Mouse (Mus musculus) adrenal gland, postnatal 14 days (tissue): ENCODE results near the gene Ssb. TPM values are rescaled to one million over a fixed set of nuclear protein-coding genes. Genes with fewer than 3 reads are reported as not detected.

Experiments used
- total RNA-seq: library from RNA; stranded (reverse); gene quantifications from 2 replicates; pipeline ENCODE4 v1.2.3, GENCODE M21; 2021

Ssb gene
- total RNA-seq, 1 experiment from 2014 or later: 185 TPM

Other genes with a start within 250 kb of the Ssb start
- 5.1 and 9.4 TPM in 2 replicates for gene Bbs5, start 214.4 kb upstream of the Ssb start, total RNA-seq
- gene Klhl41, start 191.4 kb upstream of the Ssb start, total RNA-seq: 0.22 and 0.34 TPM in 2 replicates
- gene Fastkd1, start 148.0 kb upstream of the Ssb start, total RNA-seq: 31.8 and 35.1 TPM in 2 replicates
- 73.6 and 76.9 TPM in 2 replicates for gene Ppig, start 139.0 kb upstream of the Ssb start, total RNA-seq
- 1.2 and 1.7 TPM in 2 replicates for gene Ccdc173, start 72.0 kb upstream of the Ssb start, total RNA-seq
- gene Phospho2, start 71.9 kb upstream of the Ssb start, total RNA-seq: 20.8 and 22.4 TPM in 2 replicates
- 10.6 and 11.0 TPM in 2 replicates for gene Klhl23, start 39.6 kb upstream of the Ssb start, total RNA-seq
- gene Mettl5, start 24.1 kb downstream of the Ssb start, total RNA-seq: 22.3 and 26.6 TPM in 2 replicates
- gene Ubr3, start 35.7 kb downstream of the Ssb start, total RNA-seq: 67.5 and 74.4 TPM in 2 replicates
- not detected in 2 replicates for gene Myo3b, start 177.6 kb downstream of the Ssb start, total RNA-seq